Mouse (Mus musculus): ENCODE measurements at regions not wholly inside any gene's neighbourhood (a gene's known extent, or its start where the extent isn't known, plus 50 kb on each side); places are given as distances from the start of the nearest gene placed in this dataset.

DNA sequence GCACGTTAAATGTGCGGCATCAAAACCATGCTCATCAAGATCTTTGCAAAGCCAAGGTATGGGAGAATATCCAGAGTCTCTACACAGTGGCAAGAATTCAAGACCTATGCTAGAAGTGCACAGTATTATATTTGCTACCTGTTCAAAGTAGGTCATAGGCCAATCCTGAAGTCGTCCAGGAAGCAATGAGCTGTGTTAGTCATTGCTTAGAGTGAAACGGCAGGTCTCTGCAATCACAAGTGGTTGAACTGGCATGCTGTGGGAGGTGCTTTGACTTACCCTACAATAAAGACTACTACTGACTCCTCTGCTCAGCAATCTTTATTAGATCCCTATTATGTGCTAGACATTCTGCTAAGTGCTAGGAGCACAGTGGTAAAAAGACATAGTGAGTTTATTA lies 80.8 kb downstream of the Areg start:
- no peaks in the 10 kb centered on the region for H3K27me3 ChIP-seq (ENCODE audit: control insufficient read depth, insufficient read depth, low read length)
- ATAC-seq (ENCODE audit: low FRiP score, low read depth) (no peak), DNase-seq (ENCODE audit: low spot score) (no peak)
- H3K9me3 ChIP-seq (ENCODE audit: control insufficient read depth, low read length) = no peaks in the 10 kb centered on the region
- TF ChIP-seq POLR2A (IDR thresholded peaks at IDR 0.05; ENCODE audit: borderline replicate concordance, extremely low read depth, insufficient read depth, insufficient read length) = no peak
- no peaks in the 10 kb centered on the region for H3K4me1 ChIP-seq (ENCODE audit: control insufficient read depth, insufficient read depth, low read length)
- 79% methylated on average over 4 of the region's 4 CpGs for WGBS
- H3K9ac ChIP-seq (ENCODE audit: low read depth, low read length, severe bottlenecking) = no peak overlapping the region
- H3K4me2 ChIP-seq (replicated peaks; ENCODE audit: low read depth, low read length, severe bottlenecking) = no peak overlapping the region
- no peaks in the 10 kb centered on the region for H3K36me3 ChIP-seq (ENCODE audit: control insufficient read depth, insufficient read depth, low read length)
- H3K4me3 ChIP-seq (replicated peaks; ENCODE audit: low read length) = no peak overlapping the region
- no peak overlapping the region for H3K27ac ChIP-seq (replicated peaks; ENCODE audit: low read depth, low read length)

DNA sequence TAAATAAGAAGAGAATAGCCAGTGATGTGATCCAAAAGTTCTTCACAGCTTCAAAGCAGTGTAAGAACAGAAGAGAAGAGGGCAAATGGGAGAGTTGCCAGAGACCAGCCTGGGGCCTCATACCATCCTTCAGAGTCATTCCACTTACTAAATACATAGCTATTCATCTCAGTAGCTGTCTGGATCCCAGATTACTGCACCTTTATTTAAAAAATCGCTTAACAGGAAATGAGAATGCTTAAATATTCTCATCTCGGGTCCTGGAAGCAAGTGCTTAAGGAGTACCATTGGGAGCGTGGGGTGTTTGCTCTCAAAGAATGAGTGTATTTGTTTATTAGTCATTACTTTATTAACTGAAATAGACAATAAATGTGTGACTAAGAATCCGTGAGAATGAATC lies 102.3 kb downstream of the Areg start:
- Histone ChIP-seq H3K27ac (replicated peaks; ENCODE audit: low read depth, low read length) (no peak overlapping the region), H3K9ac (ENCODE audit: low read depth, low read length, severe bottlenecking) (no peak overlapping the region), H3K4me1 (ENCODE audit: control insufficient read depth, insufficient read depth, low read length) (no peaks in the 10 kb centered on the region), H3K27me3 (ENCODE audit: control insufficient read depth, insufficient read depth, low read length) (no peaks in the 10 kb centered on the region), H3K4me3 (replicated peaks; ENCODE audit: low read length) (no peak overlapping the region), H3K9me3 (ENCODE audit: control insufficient read depth, low read length) (no peaks in the 10 kb centered on the region), H3K4me2 (replicated peaks; ENCODE audit: low read depth, low read length, severe bottlenecking) (no peak overlapping the region), H3K36me3 (ENCODE audit: control insufficient read depth, insufficient read depth, low read length) (no peaks in the 10 kb centered on the region)
- 67% methylated on average over 4 of the region's 4 CpGs for WGBS
- DNase-seq (ENCODE audit: low spot score) (no peak), ATAC-seq (ENCODE audit: low FRiP score, low read depth) (no peak)
- no peak for TF ChIP-seq POLR2A (IDR thresholded peaks at IDR 0.05; ENCODE audit: borderline replicate concordance, extremely low read depth, insufficient read depth, insufficient read length)

DNA sequence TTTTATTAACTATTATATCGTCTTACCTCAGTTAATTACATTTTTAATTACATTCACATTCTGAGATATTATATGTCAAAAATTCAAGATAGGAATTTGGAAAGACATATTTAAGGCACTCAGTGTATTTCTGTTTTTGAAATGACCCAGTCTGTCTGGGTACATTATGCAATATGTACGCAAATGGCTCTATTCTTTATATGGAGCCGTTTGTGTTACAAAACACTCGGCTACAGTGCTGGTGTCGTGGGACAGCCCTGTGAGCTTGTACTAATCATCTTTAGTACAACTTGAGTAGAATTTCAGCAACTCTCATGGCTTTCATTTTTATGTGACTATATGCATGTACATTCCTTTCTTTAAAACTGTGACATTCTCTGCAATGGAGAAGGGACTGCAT lies 108.0 kb downstream of the Areg start:
- H3K27me3 ChIP-seq (ENCODE audit: control insufficient read depth, insufficient read depth, low read length) = no peaks in the 10 kb centered on the region
- WGBS = 85% methylated on average over 5 of the region's 5 CpGs
- H3K4me1 ChIP-seq (ENCODE audit: control insufficient read depth, insufficient read depth, low read length) = no peaks in the 10 kb centered on the region
- H3K9me3 ChIP-seq (ENCODE audit: control insufficient read depth, low read length) = no peaks in the 10 kb centered on the region
- no peak for TF ChIP-seq POLR2A (IDR thresholded peaks at IDR 0.05; ENCODE audit: borderline replicate concordance, extremely low read depth, insufficient read depth, insufficient read length)
- H3K36me3 ChIP-seq (ENCODE audit: control insufficient read depth, insufficient read depth, low read length) = no peaks in the 10 kb centered on the region
- no peak overlapping the region for H3K4me3 ChIP-seq (replicated peaks; ENCODE audit: low read length)
- no peak for ATAC-seq (ENCODE audit: low FRiP score, low read depth)
- H3K27ac ChIP-seq (replicated peaks; ENCODE audit: low read depth, low read length) = no peak overlapping the region
- H3K9ac ChIP-seq (ENCODE audit: low read depth, low read length, severe bottlenecking) = no peak overlapping the region
- no peak for DNase-seq (ENCODE audit: low spot score)
- H3K4me2 ChIP-seq (replicated peaks; ENCODE audit: low read depth, low read length, severe bottlenecking) = no peak overlapping the region

DNA sequence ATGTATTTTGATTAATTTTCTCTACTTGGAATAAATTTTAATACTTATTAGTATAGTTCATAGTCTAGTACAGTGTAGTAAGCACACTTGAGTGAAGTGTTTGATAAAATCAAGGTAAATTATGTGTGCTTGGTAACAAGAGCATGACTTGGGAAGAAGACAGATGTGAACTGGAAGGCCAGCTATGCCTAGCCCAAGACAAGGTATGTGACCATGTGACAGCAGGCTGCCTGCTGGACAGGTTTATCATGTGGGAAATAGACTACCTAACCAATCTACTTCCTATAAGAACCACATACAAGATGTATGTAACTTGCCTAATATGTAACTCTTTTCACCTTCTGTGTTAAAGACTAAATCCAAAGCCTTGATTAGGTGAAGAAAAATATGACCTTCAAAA lies 122.5 kb downstream of the Areg start:
- no peak for DNase-seq (ENCODE audit: low spot score)
- no peak for TF ChIP-seq POLR2A (IDR thresholded peaks at IDR 0.05; ENCODE audit: borderline replicate concordance, extremely low read depth, insufficient read depth, insufficient read length)
- Histone ChIP-seq H3K36me3 (ENCODE audit: control insufficient read depth, insufficient read depth, low read length) (no peaks in the 10 kb centered on the region), H3K9ac (ENCODE audit: low read depth, low read length, severe bottlenecking) (no peak overlapping the region), H3K9me3 (ENCODE audit: control insufficient read depth, low read length) (no peaks in the 10 kb centered on the region), H3K4me1 (ENCODE audit: control insufficient read depth, insufficient read depth, low read length) (no peaks in the 10 kb centered on the region), H3K27me3 (ENCODE audit: control insufficient read depth, insufficient read depth, low read length) (no peaks in the 10 kb centered on the region), H3K4me3 (replicated peaks; ENCODE audit: low read length) (no peak overlapping the region), H3K27ac (replicated peaks; ENCODE audit: low read depth, low read length) (no peak overlapping the region), H3K4me2 (replicated peaks; ENCODE audit: low read depth, low read length, severe bottlenecking) (no peak overlapping the region)
- ATAC-seq (ENCODE audit: low FRiP score, low read depth) = no peak

DNA sequence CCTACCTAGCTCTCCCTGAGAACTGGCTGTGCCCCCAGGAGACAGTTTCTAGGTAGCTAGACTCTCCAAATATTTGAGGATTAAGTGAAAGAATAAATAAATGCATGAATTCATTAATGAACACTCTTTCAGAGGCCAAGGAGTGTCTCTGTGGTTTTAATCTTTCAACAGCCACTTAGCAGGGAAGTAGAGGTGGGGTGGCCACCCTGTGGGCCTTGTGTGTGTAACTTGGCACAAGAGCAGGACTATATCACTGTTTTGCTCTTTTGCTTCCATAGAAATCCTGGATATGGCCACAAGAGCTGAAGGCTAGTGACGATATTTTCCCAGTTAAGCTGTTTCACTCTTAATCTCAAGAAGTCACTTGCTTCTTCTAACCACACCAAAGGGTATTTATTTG lies 123.1 kb downstream of the Areg start:
- DNase-seq (ENCODE audit: low spot score) (no peak), ATAC-seq (ENCODE audit: low FRiP score, low read depth) (no peak)
- H3K9me3 ChIP-seq (ENCODE audit: control insufficient read depth, low read length) = no peaks in the 10 kb centered on the region
- WGBS = 90% methylated on average over 1 of the region's 1 CpGs
- no peak overlapping the region for H3K9ac ChIP-seq (ENCODE audit: low read depth, low read length, severe bottlenecking)
- H3K4me3 ChIP-seq (replicated peaks; ENCODE audit: low read length) = no peak overlapping the region
- no peak overlapping the region for H3K4me2 ChIP-seq (replicated peaks; ENCODE audit: low read depth, low read length, severe bottlenecking)
- H3K27ac ChIP-seq (replicated peaks; ENCODE audit: low read depth, low read length) = no peak overlapping the region
- no peaks in the 10 kb centered on the region for H3K36me3 ChIP-seq (ENCODE audit: control insufficient read depth, insufficient read depth, low read length)
- no peak for TF ChIP-seq POLR2A (IDR thresholded peaks at IDR 0.05; ENCODE audit: borderline replicate concordance, extremely low read depth, insufficient read depth, insufficient read length)
- no peaks in the 10 kb centered on the region for H3K4me1 ChIP-seq (ENCODE audit: control insufficient read depth, insufficient read depth, low read length)
- no peaks in the 10 kb centered on the region for H3K27me3 ChIP-seq (ENCODE audit: control insufficient read depth, insufficient read depth, low read length)

DNA sequence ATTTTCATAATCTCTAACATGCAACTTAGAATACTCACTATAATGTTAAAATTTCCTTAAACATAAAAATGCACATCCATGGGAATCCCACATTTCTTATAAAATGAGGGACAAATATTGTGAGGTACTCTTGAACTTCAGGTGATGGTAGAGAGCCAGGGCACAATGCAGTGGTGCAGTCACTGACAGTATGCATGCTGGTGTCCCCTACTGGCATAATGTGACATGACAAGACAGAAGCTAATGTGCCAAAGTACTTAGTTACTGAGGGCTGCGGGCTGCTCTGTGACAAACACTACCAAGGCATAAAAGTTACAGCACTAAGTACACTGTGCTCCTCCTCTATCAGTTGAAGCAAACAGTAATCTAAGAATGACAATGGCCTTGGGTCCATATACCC lies 131.3 kb downstream of the Areg start:
- no peak for DNase-seq (ENCODE audit: low spot score)
- 75% methylated on average over 1 of the region's 1 CpGs for WGBS

More for the DNA sequence above, 131.3 kb downstream of the Areg start:
- ATAC-seq (ENCODE audit: low FRiP score, low read depth) = no peak
- H3K4me1 ChIP-seq (ENCODE audit: control insufficient read depth, insufficient read depth, low read length) = no peaks in the 10 kb centered on the region
- no peak overlapping the region for H3K4me2 ChIP-seq (replicated peaks; ENCODE audit: low read depth, low read length, severe bottlenecking)
- H3K9ac ChIP-seq (ENCODE audit: low read depth, low read length, severe bottlenecking) = no peak overlapping the region
- no peak for TF ChIP-seq POLR2A (IDR thresholded peaks at IDR 0.05; ENCODE audit: borderline replicate concordance, extremely low read depth, insufficient read depth, insufficient read length)
- H3K9me3 ChIP-seq (ENCODE audit: control insufficient read depth, low read length) = no peaks in the 10 kb centered on the region
- no peak overlapping the region for H3K4me3 ChIP-seq (replicated peaks; ENCODE audit: low read length)
- H3K27ac ChIP-seq (replicated peaks; ENCODE audit: low read depth, low read length) = no peak overlapping the region
- no peaks in the 10 kb centered on the region for H3K27me3 ChIP-seq (ENCODE audit: control insufficient read depth, insufficient read depth, low read length)
- H3K36me3 ChIP-seq (ENCODE audit: control insufficient read depth, insufficient read depth, low read length) = no peaks in the 10 kb centered on the region
